Mouse (Mus musculus): Measurements from ENCODE around the gene Gins2. TPM values are rescaled to one million over a fixed set of nuclear protein-coding genes. Genes with fewer than 3 reads are reported as not detected.
A peak's percentile ranks its signal among the peaks of the same experiment; 100 is the strongest.

Gene Gins2
- total RNA-seq, 2 experiments from 2014 or later, result 4.8 to 5.7 TPM

DNA sequence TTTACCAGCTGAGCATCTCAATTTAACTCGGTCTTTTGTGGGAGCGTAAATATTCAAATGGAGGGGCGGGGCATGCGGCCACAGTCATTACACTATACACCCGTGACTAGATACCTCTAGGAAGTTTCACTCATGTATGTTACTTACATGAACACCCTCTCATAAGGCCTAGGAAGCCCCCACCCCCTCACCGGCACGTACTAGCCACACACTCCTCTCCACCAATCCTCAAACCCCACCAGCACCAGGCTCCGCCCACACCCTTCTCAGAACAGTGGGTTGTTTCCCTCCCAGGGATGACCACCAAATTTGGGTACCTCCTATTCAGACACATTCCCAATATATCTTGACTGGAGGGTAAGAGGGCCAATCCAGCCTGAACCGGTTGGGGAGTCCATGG lies 18.4 kb upstream of the Gins2 start:
- intact Hi-C loops (cut with DNase I), result loop anchor here (5.0 kb wide), 1 partner anchor 420 kb away; no protein-coding TSS in a partner anchor
- DNase-seq, result no peak

DNA sequence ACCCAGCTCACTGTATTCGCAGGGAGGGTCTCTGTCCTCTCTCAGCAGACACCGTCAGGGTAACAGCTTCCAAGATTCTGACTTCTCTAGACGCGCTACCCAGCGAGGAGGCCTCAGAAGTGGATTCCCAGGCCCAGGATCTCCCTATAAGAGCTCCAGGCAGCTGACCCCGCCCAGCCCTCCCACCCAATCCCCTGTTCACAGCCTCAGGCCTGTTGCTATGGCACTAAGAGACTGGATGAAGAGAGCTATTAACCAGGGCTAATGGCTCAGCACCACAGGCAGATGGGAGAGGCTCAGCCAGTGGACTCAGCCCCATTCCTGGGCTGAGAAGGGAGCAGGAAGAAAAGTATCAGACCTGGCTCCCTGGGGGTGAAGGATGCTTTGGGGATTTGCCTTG lies 13.6 kb upstream of the Gins2 start:
- intact Hi-C loops (cut with DNase I), result no loop called here

DNA sequence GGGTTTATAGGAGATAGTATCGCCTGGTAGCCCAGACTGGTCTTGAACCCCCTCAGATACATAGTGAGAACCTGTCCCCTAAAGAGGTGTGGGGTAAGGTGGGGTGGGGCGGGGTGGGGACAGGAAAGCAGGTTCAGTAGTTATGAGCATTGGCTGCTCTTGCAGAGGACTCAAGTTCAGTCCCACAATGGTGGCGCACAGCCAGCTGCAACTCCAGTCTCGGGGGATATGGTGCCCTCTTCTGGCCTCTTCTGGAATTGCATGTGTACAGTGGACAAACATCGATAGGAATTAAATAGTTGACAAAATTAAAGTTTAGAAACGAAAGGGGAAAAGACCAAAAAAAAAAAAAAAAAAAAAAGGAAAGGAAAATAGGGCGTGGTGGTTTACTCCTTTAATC lies 10.4 kb upstream of the Gins2 start:
- intact Hi-C loops (cut with DNase I), result loop anchor here (5.0 kb wide), 1 partner anchor 422 kb away; the partner anchor contains the start of gene Fam92b
- DNase-seq, result peak; percentile 86

More for the DNA sequence above, 13.6 kb upstream of the Gins2 start:
- no peak for DNase-seq

DNA sequence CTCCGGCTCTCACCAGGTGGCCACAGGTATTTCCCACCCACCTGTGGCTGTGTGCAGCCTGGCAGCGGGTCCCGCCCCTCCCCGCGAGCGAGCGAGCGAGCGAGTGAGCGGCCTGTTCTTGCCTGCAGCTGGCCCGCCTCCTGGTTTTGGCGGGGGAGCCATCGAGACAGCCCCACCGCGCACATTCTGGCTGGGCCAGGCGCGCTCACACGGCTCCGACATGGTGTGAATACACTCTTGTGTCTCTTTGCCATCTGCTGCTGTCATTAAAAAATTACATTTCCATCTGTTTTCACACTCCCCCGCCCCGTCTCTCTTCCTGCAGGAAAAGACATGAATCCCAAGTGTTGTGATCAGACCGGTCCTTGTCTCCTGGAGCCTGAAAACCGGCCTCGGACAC lies 9.5 kb upstream of the Gins2 start:
- DNase-seq, result peak; percentile 86
- intact Hi-C loops (cut with DNase I), result loop anchor here (5.0 kb wide), 1 partner anchor 421 kb away; the partner anchor contains the start of gene Fam92b

DNA sequence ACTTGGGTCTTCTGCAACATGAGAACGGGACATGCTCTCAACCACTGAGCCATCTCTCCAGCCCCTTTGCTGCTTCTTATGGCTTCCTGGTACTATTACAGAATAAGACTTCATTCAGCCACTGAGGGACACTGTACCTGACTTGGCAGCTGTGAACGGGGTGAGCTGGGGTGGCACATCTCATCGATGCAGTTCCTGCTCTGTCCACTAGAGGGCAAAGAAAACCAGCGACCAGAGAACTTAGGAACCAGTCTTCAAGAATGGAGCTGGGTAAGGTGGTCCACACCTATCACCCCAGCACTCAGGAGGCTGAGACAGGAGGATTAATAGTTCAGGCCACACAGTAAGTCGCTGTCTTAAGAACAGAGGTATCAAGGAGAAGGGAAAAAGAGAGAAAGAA lies 6.9 kb upstream of the Gins2 start:
- DNase-seq, result peak; percentile 66
- intact Hi-C loops (cut with DNase I), result loop anchor here (5.0 kb wide), 1 partner anchor 419 kb away; the partner anchor contains the start of gene Fam92b

DNA sequence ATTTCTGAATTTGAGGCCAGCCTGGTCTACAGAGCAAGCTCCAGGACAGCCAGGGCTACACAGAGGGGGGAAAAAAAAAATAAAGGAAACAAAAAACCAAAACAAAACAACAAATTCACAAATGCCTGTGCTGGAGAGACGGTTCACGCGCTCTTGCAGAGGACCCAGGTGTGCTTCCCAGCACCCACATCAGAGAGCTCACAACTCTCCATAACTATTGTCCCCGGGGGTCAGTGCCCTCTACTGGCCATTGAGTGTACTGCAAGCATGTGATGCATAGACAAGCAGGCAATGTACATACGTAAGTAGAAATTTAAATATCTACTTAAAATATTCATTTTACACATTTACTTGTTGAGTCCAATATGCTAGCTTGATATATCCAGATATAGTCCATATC lies 5.5 kb upstream of the Gins2 start:
- DNase-seq, result no peak
- intact Hi-C loops (cut with DNase I), result no loop called here

DNA sequence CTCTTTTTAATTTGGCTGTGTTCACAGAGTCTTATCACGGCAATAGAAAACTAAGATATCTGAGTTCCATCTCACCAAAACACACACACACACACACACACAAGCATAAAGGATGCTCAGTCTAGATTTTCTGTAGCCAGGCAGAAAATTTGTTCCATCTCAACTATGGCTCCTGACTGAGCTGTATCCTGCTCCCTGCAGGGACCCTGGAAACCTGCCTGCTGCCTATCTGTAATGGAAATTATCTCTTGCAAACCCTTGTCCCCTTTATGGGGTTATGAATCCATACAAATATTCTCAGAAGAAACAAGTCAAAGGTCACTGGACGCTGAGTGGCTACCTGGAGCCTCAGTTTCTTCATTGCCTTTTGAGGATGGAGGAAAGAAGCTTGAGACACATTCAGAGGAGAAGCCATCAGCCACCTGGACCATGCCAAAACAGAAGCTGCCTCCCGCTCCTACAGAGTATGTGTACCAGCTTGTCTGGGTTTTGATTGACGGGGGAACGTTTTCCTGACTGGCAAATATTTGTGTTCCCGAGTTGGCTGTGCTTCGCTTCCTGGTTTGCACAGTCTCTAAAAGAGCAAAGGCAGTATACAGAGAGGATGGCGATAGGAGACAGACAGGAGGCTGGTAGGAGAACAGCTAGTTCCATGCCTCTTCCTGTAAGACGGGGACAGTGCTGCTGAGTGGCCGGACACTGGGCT lies 2.6 kb upstream of the Gins2 start:
- intact Hi-C loops (cut with DNase I), result no loop called here
- peak; percentile 52 for DNase-seq

DNA sequence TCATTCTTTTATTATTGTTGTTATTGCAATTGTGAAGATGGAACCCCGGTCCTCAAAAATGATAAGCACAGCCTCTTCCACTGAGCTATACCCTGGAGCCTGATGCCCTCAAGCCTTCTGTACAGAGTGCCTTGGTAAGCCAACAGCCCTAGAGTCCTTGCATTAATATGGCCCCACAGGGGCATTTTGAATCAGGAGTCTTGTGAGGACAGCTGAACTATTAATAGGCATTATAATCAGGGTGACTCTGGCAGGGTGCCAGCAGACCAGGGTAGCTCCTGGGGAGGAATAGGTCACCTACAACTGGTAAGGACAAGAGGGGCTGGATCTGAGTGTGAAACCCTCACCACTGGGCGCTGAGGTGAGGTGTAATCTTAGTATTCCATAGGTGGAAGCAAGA lies 817 bp upstream of the Gins2 start:
- intact Hi-C loops (cut with DNase I), result no loop called here
- DNase-seq, result peak; percentile 53

DNA sequence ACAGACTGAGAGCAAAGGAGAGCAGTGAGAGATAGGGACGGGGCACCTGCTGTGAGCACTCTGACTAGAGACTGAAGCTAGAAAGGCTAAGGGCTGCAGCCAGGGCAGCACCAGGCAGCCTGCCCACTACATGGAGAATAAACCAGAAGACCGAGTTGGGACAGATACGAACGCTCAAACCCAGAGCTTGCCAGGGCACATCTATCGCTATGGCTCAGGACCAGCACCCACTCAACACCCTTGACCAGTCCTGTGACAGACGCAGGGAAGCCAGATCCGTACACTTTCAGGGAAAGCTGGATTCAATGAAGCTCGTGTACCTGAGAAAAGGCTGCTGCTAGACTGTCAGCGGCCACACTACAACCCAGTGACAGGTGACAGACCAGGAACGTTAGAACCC lies 3.6 kb downstream of the Gins2 start:
- intact Hi-C loops (cut with DNase I), result no loop called here
- no peak for DNase-seq

DNA sequence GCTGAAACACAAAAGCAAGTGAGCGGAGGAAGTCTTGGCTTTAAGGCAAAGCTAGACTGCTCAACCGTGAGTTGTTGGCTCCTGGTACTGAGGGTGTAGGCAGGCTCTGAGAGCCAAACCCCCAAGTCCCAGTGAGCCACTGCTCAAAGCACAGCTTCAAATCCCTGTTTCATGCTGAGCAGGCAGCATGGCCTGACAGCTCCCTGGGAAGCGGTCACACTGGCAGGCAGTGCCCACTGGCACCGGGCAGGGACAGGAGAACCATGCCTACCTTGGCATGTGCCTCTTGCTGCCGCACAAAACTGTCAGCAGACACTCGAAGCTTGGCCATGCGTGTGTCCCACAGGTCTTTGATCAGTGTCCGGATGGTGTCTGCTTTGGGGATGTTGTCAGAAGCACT lies 7.3 kb downstream of the Gins2 start:
- DNase-seq, result peak; percentile 76
- intact Hi-C loops (cut with DNase I), result no loop called here

DNA sequence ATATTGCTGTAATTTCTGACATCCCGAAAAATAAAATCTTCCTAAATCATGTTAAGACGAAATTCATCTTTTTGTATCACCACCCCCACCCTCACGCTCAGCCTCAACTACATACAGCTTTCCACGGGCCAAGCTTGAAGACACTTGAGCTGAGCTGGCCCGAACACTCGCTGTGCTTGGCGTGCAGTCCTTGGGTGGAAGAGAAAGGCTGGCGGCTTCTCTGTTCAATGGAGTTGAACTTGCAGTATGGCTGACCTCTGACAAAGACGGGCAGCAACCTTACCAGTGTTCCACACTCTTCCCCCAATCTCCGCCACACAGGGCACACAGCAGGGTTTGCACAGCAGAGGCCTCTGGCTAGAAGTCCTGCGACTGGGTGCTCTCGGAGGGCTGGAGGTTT lies 7.8 kb downstream of the Gins2 start:
- DNase-seq, result peak; percentile 37
- intact Hi-C loops (cut with DNase I), result no loop called here

DNA sequence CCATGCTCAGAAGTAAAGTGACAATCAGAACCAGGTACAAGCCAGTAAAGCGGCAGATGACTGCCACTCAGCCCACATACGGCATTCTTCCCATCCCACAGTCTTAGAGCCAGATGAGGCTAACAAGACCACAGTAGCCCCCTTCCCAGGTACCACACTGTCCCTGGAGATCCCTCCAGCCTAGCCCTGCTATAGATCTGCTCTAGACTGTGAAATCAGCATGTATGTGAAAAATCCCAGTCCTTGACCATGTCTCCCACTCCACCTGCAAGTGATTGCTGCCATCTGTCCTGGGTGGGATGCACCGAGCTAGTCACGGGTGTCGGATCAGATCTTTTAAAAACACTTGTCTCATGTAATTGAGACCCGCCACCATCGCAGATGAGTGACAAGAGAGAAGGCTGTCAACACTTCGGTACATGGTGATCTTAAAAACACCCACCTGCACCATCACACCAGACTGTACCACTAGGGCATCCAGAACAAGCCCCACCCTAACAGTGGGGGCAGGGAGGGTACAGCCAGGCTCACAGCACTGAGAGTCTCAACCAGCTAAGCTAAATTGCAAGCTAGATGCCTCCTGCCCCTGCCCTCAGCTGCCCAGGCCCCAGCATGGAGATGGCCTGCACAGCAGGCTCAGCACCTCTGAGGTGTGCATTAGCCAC lies 8.6 kb downstream of the Gins2 start:
- no peak for DNase-seq
- intact Hi-C loops (cut with DNase I), result no loop called here

DNA sequence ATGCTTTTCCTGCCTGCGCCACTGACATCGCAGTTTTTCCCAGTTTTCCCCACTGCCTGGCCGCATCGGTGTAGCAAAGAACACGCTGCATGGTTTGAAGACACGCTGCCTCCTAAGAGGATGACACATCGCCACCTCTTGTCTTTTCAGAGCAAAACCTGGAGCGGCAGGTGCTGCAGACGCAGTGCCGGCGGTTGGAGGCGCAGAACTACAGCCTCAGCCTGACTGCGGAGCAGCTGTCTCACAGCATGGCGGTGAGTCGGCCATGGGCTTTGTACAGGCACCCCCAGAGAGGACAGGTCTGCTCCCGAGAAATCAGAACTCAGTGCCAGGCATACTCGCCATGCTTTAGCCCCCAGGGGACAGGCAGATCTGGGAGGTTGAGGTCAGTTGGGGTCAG lies 11.3 kb downstream of the Gins2 start:
- peak; percentile 57 for DNase-seq
- intact Hi-C loops (cut with DNase I), result no loop called here

DNA sequence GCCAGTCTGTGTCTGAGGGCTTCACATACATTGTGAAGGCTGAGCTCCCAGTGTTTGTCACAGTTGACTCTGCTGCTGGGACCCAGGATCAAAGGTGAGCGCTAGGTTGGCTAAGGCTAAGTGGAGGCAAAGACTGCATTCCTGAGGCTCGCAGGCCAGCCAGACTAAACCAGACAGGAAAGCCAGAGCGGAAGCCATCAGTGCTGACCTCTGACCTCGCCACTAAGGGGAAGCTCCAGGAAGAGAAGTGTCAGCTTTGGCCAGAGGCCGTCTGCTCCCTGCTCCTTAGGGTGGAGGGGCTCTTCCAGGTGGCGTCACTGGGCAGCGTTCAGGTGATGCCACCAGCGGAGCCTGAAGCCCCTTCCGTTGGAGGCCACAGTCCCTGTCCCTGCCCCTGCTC lies 13.3 kb downstream of the Gins2 start:
- intact Hi-C loops (cut with DNase I), result no loop called here
- DNase-seq, result no peak

DNA sequence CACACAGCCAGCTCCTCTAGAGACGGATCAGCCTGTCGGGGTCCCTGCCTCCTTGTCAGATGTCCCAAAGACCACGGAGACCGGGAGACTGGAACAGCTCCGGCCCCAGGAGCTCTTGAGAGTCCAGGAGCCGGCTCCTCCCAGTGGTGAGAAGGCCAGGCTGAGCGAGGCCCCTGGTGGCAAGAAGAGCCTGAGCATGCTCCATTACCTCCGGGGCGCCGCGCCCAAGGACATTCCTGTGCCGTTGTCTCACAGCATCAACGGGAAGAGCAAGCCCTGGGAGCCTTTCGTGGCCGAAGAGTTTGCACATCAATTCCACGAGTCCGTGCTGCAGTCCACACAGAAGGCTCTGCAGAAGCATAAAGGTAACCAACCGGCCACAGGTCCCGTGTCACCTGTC lies 14.2 kb downstream of the Gins2 start:
- intact Hi-C loops (cut with DNase I), result no loop called here
- DNase-seq, result no peak

DNA sequence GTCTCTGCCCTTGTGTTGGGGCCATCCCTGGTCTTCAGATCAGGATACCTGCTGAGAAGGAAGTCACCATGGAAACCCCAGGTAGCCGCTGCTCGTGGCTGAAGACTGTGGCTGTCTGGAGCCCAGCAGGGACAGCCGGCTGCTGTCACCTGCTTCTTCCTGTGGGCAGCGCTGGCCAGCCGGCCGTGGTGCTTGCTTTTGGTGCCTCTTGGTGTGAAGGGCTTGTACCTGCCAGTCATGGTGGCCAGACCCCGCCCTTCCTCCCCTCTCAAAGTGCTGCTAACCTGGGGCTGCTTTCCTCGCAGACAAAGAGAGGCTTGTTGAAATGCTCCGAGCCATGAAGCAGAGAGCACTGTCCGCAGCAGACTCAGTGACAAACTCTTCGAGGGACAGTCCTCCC lies 15.2 kb downstream of the Gins2 start:
- intact Hi-C loops (cut with DNase I), result no loop called here
- DNase-seq, result no peak

DNA sequence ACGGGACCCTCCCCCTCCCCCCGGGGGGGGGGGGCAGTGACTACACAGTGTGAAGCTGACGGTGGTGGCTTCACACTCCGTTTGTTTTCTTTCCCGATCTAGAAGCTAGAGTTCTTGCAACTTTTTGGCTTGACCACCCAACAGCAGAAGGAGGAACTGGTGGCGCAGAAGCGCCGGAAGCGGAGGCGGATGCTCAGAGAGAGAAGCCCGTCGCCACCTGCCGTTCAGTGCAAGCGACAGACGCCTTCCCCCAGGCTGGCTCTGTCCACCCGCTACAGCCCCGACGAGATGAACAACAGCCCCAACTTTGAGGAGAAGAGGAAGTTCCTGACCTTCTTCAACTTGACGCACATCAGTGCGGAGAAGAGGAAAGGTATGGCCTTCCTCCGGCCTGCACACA lies 16.6 kb downstream of the Gins2 start:
- no peak for DNase-seq
- intact Hi-C loops (cut with DNase I), result no loop called here

DNA sequence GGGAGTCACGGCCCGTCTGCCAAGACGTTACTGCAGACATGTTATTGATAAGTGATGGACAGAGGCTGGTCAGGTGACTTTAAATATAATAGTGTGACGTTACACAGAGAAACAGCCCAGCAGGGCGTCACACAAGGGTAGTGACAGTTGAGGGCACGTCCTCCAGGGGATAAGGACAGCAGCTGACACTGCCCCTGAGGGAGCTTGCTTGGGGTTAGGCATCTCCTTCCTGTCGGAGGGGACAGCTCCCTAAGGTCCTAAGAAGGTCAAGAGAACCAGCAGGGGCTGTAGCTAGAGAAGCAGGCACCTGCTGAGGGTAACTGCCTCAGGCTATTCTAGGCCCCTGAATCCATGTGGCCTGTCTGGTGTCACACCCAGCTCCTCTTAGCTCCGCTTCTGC lies 17.5 kb downstream of the Gins2 start:
- intact Hi-C loops (cut with DNase I), result no loop called here
- no peak for DNase-seq

DNA sequence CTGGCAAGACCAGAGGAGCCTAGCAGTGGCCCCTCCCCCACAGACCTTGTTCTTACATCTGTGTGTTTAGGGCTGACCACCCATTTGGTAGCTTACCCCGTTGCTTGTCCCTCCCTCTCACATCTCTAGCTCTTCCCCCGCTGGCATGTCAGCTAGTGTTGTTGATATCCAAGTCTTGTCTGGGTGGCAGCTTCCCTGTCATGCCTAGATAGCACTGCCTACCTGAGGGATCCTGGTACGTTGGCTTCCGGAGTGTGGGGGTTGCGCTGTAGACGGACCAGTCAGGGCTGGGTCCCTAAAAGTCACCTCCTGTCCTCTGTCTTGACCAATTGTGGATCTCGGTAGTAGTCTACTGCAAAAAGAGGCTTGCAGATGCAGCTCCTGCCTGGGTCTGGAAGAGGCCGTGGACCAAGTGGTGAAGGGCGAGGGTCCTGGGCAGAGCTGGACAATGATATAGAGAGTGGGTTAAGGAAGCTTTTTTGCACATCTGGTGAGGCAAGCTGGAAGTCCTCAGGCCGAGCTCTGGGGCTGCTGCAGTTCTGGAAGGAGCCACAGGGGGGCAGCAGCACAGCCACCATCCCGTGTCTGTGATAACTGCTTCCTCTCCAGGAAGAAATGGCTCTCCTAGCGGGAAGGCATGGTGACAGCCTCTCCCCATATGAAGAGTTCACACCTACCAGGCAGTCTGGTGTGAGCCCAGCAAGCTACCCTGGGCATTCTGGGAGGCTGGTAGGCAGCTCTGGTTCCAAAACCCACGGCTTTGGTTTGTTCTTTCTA lies 19.0 kb downstream of the Gins2 start:
- intact Hi-C loops (cut with DNase I), result no loop called here
- DNase-seq, result peak; percentile 68

DNA sequence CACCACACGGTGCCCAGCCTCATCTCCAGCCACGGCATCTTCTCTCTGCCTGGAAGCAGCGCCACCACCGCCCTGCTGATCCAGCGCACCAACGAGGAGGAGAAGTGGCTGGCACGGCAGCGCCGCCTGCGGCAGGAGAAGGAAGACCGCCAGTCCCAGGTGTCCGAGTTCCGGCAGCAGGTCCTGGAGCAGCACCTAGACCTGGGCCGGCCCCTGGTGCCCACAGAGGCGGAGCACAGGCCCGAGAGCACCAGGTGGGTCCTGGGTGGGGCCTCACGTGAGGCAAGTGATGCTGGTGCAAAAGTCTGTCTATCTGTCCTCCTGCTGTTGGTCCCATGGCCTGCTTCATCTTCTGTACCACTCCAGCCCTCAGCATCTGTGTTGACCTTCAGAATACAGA lies 20.0 kb downstream of the Gins2 start:
- intact Hi-C loops (cut with DNase I), result no loop called here
- DNase-seq, result no peak

DNA sequence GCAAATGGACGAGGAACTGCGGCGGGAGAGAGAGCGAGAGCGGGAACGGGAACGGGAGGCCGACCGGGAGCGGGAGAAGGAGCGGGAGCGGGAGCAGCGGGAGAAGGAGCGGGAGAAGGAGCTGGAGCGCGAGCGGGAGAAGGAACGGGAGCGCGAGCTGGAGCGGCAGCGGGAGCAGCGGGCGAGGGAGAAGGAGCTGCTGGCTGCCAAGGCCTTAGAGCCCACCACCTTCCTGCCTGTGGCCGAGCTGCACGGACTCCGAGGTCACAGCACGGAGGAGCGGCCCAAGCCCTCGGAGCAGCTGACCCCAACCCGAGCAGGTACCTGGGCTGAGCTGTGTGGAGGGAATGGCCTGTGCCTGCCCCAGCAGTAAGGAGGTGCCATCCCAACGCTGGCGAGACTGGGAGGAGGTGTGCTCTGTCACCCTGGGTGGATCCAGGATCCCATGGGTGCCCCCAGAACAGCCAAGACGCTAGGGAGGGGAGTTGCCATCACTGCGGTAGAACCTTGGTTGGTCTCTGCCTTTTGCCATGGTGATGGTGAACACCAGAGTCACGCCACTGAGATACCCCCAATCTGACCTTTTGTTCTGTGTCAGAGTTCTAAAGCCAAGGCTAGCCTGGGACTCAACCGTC lies 20.8 kb downstream of the Gins2 start:
- intact Hi-C loops (cut with DNase I), result no loop called here
- no peak for DNase-seq
